Mouse (Mus musculus) myocyte (in vitro differentiated cells): ENCODE data around the gene Nrn1l. TPM values are rescaled to one million over a fixed set of nuclear protein-coding genes. Genes with fewer than 3 reads are reported as not detected.

Experiments
- H3K27me3 ChIP-seq: one replicate; pipeline ENCODE4 v1.6.1; 2011; ENCODE audit not compliant: control insufficient read depth, insufficient read depth, insufficient read length
- H3K36me3 ChIP-seq: one replicate; pipeline ENCODE4 v1.6.1; 2011; ENCODE audit not compliant: control insufficient read depth, insufficient read depth
- H3K4me2 ChIP-seq: one replicate; pipeline ENCODE4 v1.6.1; 2011; ENCODE audit warnings: low read depth, control low read depth
- H3K4me3 ChIP-seq: one replicate; pipeline ENCODE4 v1.5.1; 2011; ENCODE audit warnings: mild to moderate bottlenecking, control low read depth, moderate library complexity
- H3K79me2 ChIP-seq: one replicate; pipeline ENCODE4 v1.6.1; 2011; ENCODE audit not compliant: control insufficient read depth, insufficient read depth
- H3ac ChIP-seq: one replicate; pipeline ENCODE4 v1.6.1; 2011; ENCODE audit not compliant: control insufficient read depth, insufficient read length
- CEBPB ChIP-seq: IDR thresholded peaks from 2 replicates; pipeline ENCODE4 v1.6.1; 2011; ENCODE audit warnings: mild to moderate bottlenecking, moderate library complexity; ENCODE audit not compliant: poor library complexity, insufficient read depth, severe bottlenecking
- E2F4 ChIP-seq: IDR thresholded peaks from one replicate; pipeline ENCODE4 v1.6.1; 2011; ENCODE audit warnings: mild to moderate bottlenecking, control low read depth, moderate library complexity; ENCODE audit not compliant: insufficient read depth
- MAX ChIP-seq: IDR thresholded peaks from one replicate; pipeline ENCODE4 v1.6.1; 2011; ENCODE audit warnings: low read depth, mild to moderate bottlenecking, control low read depth
- MYOD1 ChIP-seq, 3 experiments: IDR thresholded peaks; one replicate each; pipeline ENCODE4 v1.6.1; 2011; ENCODE audit warnings: control low read depth in 2 of 3, low read depth in 2 of 3, mild to moderate bottlenecking in 2 of 3, moderate library complexity in 1 of 3; ENCODE audit not compliant: insufficient read length in 2 of 3, control insufficient read depth in 1 of 3
- MYOG ChIP-seq, 3 experiments: IDR thresholded peaks; one replicate each; pipeline ENCODE4 v1.6.1; 2011; ENCODE audit warnings: control low read depth in 2 of 3, low read depth in 2 of 3, mild to moderate bottlenecking in 2 of 3; ENCODE audit not compliant: insufficient read length in 2 of 3, control insufficient read depth in 1 of 3, insufficient read depth in 1 of 3
- POLR2A ChIP-seq: IDR thresholded peaks from one replicate; pipeline ENCODE4 v1.6.1; 2011; ENCODE audit warnings: low read depth, mild to moderate bottlenecking, control low read depth, moderate library complexity; ENCODE audit not compliant: insufficient read length
- POLR2AphosphoS2 ChIP-seq: IDR thresholded peaks from one replicate; pipeline ENCODE4 v1.6.1; 2011; ENCODE audit warnings: low read depth, control low read depth; ENCODE audit not compliant: insufficient read length
- REST ChIP-seq: IDR thresholded peaks from one replicate; pipeline ENCODE4 v1.6.1; 2011; ENCODE audit warnings: mild to moderate bottlenecking, control low read depth, moderate library complexity; ENCODE audit not compliant: insufficient read depth, insufficient read length
- SRF ChIP-seq: IDR thresholded peaks from one replicate; pipeline ENCODE4 v1.6.1; 2011; ENCODE audit warnings: low read depth; ENCODE audit not compliant: control insufficient read depth, insufficient read length
- TCF12 ChIP-seq: IDR thresholded peaks from one replicate; pipeline ENCODE4 v1.6.1; 2011; ENCODE audit warnings: mild to moderate bottlenecking, control low read depth; ENCODE audit not compliant: poor library complexity, insufficient read depth, severe bottlenecking
- TCF3 ChIP-seq: IDR thresholded peaks from one replicate; pipeline ENCODE4 v1.6.1; 2011; ENCODE audit warnings: low read depth, control low read depth; ENCODE audit not compliant: insufficient read length
- USF1 ChIP-seq: IDR thresholded peaks from one replicate; pipeline ENCODE4 v1.6.1; 2011; ENCODE audit warnings: low read depth, mild to moderate bottlenecking, control low read depth, moderate library complexity
- polyA plus RNA-seq: library from polyadenylated mRNA; unstranded; fragments of >200 nt; fragmentation: generic; extraction: Trizol; gene quantifications from one replicate; pipeline ENCODE4 v1.2.1, GENCODE M21; 2012; ENCODE audit warnings: missing spikeins

The Nrn1l gene
- polyA plus RNA-seq, 1 experiment = 0.36 TPM

DNA sequence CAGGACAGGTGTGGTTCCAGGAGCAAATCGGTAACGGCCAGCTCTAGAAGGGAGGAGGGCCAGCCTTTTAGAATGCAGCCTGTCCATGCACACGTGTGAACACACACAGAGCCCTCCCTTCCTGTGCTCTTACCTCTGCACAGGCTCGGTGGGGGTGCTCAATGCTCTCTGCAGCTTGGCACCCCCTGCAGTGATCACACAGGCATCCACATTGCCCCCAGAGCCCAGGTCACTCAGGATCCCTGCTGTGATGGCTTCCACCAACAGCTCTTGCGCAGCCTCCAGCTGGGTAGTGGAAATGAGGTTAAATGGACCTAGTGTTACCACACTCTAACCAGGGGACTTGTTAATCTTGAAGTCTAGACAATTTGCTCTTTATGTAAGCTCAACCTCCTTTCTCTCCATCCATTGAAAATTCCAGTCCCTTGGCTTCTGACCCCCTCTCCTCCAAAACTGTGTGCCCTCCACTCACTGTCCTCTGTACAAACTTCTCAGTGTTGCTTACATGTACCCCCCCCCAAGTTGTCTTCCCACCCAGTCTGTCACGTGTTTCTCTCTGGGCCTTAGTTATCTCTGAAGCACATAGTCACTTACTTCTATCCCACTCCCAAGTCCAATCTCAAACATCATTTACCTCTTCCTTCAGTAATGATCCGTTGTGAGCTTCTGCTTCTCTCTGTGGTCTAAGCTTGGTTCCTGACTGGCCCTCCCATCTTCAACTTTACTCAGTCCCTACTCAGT is 42.7 kb downstream of the Nrn1l start:
- Histone ChIP-seq H3K27me3 (no peaks in the 10 kb centered on the region), H3K36me3 (no peaks in the 10 kb centered on the region), H3K79me2 (no peaks in the 10 kb centered on the region), H3K4me2 (peak overlapping the region; percentile 95), H3ac (peak overlapping the region; percentile 53), H3K4me3 (peak overlapping the region; percentile 99)
- TF ChIP-seq CEBPB = no peak
- TF ChIP-seq E2F4 = no peak
- TF ChIP-seq MAX = no peak
- no peak for TF ChIP-seq MYOG (IDR thresholded peaks at IDR 0.05; ENCODE audit: control insufficient read depth in 1 of 3, insufficient read depth in 1 of 3, insufficient read length in 2 of 3, low read depth in 2 of 3)
- TF ChIP-seq MYOD1 (IDR thresholded peaks at IDR 0.05; ENCODE audit: control insufficient read depth in 1 of 3, insufficient read length in 2 of 3, low read depth in 2 of 3) = no peak
- no peak for TF ChIP-seq TCF3
- no peak for TF ChIP-seq SRF
- no peak for TF ChIP-seq POLR2A
- no peak for TF ChIP-seq TCF12
- TF ChIP-seq REST = no peak
- TF ChIP-seq POLR2AphosphoS2 = no peak
- TF ChIP-seq USF1 = no peak

DNA sequence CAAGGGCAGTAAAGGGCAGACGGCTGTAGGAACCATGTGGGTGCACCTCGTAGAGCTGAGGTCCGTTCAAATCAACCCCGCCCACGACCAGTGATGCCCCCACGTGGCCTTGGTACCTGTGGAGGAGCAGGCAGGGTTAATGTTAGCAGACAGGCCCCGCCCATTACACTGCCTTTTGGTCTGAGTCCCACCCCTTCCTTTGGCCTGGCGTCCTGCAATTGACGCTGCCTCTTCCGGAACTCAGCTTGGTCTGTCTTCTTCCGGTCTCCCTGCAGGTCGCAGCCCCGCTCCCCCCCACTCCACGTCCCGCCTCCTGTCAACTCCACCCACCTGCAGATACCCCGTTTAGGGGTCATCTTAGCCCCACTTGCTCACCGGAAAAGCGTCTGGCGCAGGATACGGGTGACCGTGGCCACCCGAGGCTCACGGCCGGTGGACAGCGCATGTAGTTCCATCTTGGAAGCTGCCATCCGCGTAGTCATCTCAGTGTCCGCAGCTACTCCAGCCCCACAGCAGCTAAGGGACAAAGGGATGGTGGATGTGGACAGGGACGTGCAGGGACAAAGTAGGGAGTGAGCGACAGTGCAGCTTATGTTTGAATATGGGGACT is 43.6 kb downstream of the Nrn1l start:
- peak overlapping the region; percentile 53 for H3ac ChIP-seq
- TF ChIP-seq E2F4 (no peak), CEBPB (no peak), REST (no peak), POLR2A (peak; percentile 88), POLR2AphosphoS2 (peak; percentile 81), TCF3 (no peak), SRF (no peak), MAX (no peak), MYOG (IDR thresholded peaks at IDR 0.05; ENCODE audit: control insufficient read depth in 1 of 3, insufficient read depth in 1 of 3, insufficient read length in 2 of 3, low read depth in 2 of 3) (peak in 1 of 3 experiments; percentile 15), USF1 (peak; percentile 48), TCF12 (no peak), MYOD1 (IDR thresholded peaks at IDR 0.05; ENCODE audit: control insufficient read depth in 1 of 3, insufficient read length in 2 of 3, low read depth in 2 of 3) (no peak)
- H3K4me2 ChIP-seq = peak overlapping the region; percentile 95
- no peaks in the 10 kb centered on the region for H3K79me2 ChIP-seq
- H3K27me3 ChIP-seq = no peaks in the 10 kb centered on the region
- H3K4me3 ChIP-seq = peak overlapping the region; percentile 99
- no peaks in the 10 kb centered on the region for H3K36me3 ChIP-seq

DNA sequence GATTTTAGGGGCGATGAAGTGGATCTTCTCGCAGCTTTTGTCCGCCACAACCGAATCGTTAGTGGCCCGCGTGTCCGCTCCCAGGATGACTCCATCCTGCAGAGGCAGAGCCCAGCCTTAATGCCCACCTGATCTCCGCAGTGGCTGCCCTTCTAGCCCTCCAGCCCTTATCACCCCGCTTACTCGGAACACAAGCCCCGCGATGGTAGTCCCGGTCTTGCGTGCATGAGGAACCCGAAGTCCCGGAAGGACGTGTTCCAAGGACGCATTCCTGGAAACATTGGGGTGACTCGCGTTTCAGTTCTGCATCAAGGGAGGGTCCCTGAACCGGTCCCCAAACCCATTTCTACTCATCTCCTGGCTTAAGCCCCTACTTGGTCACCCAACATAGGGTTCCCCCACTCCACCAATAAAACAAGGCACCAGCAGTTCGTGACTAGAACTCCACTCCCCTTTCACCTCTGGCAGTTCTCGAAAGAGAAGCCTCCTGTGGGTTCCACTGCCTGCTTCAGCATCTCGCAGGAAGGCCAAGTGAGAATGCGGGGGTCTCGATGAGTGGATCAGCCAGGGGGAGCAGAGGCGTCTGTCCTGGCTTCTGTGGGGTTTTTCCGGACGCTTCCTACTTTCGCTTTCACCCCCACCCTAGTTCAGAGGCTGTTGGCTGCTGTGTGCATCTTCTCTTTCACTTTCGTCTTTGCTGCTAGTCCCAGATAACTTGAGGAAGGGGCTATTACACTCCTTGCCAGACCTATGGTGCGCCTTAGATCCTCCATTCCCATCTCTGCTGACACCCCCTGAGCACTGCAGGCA is 44.3 kb downstream of the Nrn1l start:
- TF ChIP-seq E2F4 = no peak
- no peak for TF ChIP-seq USF1
- no peak for TF ChIP-seq SRF
- no peak for TF ChIP-seq POLR2AphosphoS2
- TF ChIP-seq MYOG (IDR thresholded peaks at IDR 0.05; ENCODE audit: control insufficient read depth in 1 of 3, insufficient read depth in 1 of 3, insufficient read length in 2 of 3, low read depth in 2 of 3) = no peak
- TF ChIP-seq CEBPB = no peak
- TF ChIP-seq REST = no peak
- no peak for TF ChIP-seq TCF12
- TF ChIP-seq TCF3 = no peak
- no peak for TF ChIP-seq POLR2A
- TF ChIP-seq MAX = no peak
- no peak for TF ChIP-seq MYOD1 (IDR thresholded peaks at IDR 0.05; ENCODE audit: control insufficient read depth in 1 of 3, insufficient read length in 2 of 3, low read depth in 2 of 3)
- no peaks in the 10 kb centered on the region for H3K36me3 ChIP-seq
- H3K79me2 ChIP-seq = no peaks in the 10 kb centered on the region

DNA sequence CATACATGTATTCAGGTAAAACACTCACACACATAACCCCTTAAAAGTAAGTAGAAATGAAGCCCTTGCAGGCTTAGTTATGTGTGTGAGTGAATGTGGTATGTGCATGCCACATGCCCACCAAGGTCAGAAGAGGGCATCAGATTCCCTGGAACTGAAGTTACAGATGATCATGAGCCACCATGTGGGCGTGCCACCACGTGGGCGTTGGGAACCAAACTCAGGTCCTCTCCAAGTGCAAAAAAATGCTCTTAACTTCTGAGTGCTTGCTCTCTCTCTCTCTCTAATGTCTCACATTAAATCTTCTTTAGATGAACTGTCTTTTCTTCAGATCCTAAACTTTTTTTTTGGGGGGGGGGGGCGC is 44.9 kb downstream of the Nrn1l start, which contains the start of gene Psmb10:
Gene Psmb10 (minus strand): TSS at position 139 of the 364 bp plus-strand sequence.
- no peak for TF ChIP-seq TCF12
- peak; percentile 61 for TF ChIP-seq POLR2AphosphoS2
- TF ChIP-seq USF1 = peak; percentile 59
- TF ChIP-seq REST = no peak
- TF ChIP-seq MYOG (IDR thresholded peaks at IDR 0.05; ENCODE audit: control insufficient read depth in 1 of 3, insufficient read depth in 1 of 3, insufficient read length in 2 of 3, low read depth in 2 of 3) = no peak
- TF ChIP-seq CEBPB = no peak
- no peak for TF ChIP-seq MYOD1 (IDR thresholded peaks at IDR 0.05; ENCODE audit: control insufficient read depth in 1 of 3, insufficient read length in 2 of 3, low read depth in 2 of 3)
- TF ChIP-seq MAX = no peak
- TF ChIP-seq TCF3 = no peak
- TF ChIP-seq E2F4 = no peak
- no peak for TF ChIP-seq POLR2A
- TF ChIP-seq SRF = no peak
- H3K4me3 ChIP-seq = peak within 1 kb of the TSS; percentile 99
- H3ac ChIP-seq = peak within 1 kb of the TSS; percentile 53
- peak within 1 kb of the TSS; percentile 95 for H3K4me2 ChIP-seq
- H3K79me2 ChIP-seq = no peaks in the 10 kb centered on the region
- H3K36me3 ChIP-seq = no peaks in the 10 kb centered on the region
- no peaks in the 10 kb centered on the region for H3K27me3 ChIP-seq

More for the DNA sequence above, 44.3 kb downstream of the Nrn1l start:
- no peaks in the 10 kb centered on the region for H3K27me3 ChIP-seq
- H3K4me2 ChIP-seq = peak overlapping the region; percentile 95
- H3K4me3 ChIP-seq = peak overlapping the region; percentile 99
- peak overlapping the region; percentile 53 for H3ac ChIP-seq
